Mouse (Mus musculus): Measurements from ENCODE around the gene Aifm1.

DNA sequence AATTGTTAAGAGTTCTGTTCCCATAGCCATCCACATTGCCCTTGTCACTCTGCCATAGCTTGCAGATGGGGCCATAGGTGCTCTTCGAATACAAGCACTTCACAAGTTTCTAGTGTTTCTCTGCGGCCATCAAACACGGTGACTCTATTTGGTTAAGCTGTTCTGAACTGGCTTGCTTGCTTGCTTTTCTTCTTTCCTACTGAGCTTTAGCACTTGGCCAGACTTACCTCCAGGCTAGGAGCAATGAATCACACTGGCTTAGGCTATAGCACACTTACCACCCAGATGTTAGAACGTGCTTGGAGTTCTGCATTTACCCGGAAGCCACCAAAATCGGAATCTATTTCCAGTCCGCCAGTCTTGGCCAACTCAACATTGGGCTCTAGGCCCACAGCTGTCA, 31.7 kb downstream of the Aifm1 start:
- TF ChIP-seq CTCF (IDR thresholded peaks at IDR 0.05) (no peak), EP300 (IDR thresholded peaks at IDR 0.05; ENCODE audit: insufficient read depth, low read depth, low read length) (no peak), POLR2A (IDR thresholded peaks at IDR 0.05; ENCODE audit: insufficient read depth, low read depth, low read length) (no peak)
